Mouse (Mus musculus): ENCODE results near the gene Ctps. TPM values are rescaled to one million over a fixed set of nuclear protein-coding genes. Genes with fewer than 3 reads are reported as not detected.

Ctps gene
- total and polyA plus RNA-seq, 3 experiments: 12.5 to 31.1 (median 30.0) TPM

DNA sequence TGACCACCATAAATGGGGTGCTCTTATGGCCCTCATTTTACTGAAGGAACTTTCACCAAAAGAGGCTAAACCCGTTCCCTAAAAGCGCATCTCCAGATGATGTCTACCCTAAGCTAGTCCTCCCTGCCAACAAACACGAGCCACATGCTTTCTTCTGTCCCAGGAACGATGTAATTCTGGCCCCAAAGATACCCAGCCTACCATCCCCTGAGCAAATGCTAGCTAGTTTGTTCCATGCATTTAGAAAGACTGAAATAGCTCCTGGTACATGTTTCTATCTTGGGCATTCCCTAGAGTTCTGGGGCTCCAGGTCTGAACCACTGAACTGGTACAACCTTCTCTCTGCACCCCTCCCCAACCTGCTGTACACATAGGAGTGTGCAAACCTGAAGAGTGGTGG is 20.9 kb upstream of the Ctps start:
- no peak overlapping the region for H3K4me3 ChIP-seq
- H3K79me2 ChIP-seq (replicated peaks; ENCODE audit: control insufficient read depth, insufficient read depth, low read length): no peaks in the 10 kb centered on the region
- H3K27me3 ChIP-seq (ENCODE audit: control insufficient read depth, insufficient read depth, low read length): no peaks in the 10 kb centered on the region
- 75% methylated on average over 4 of the region's 4 CpGs for WGBS
- H3K36me3 ChIP-seq (ENCODE audit: control insufficient read depth, insufficient read depth, low read length): no peaks in the 10 kb centered on the region
- H3K27ac ChIP-seq: no peak overlapping the region
- no peak overlapping the region for H3K9ac ChIP-seq (ENCODE audit: low read depth, low read length)
- no peak for DNase-seq
- TF ChIP-seq EP300 (IDR thresholded peaks at IDR 0.05; ENCODE audit: insufficient read depth, low read depth, low read length): no peak
- TF ChIP-seq CTCF (IDR thresholded peaks at IDR 0.05): no peak
- TF ChIP-seq POLR2A (IDR thresholded peaks at IDR 0.05; ENCODE audit: insufficient read depth, low read depth, low read length): no peak
- intact Hi-C loops (cut with DNase I): loop anchor here (5.0 kb wide), 1 partner anchor 76 kb away; the partner anchor contains the start of gene Cited4
- 0 out of 2 replicates have a peak, but pooled peaks cover 1% of the 10 kb centered on the region for H3K4me1 ChIP-seq (ENCODE audit: control insufficient read depth, insufficient read depth, low read length)

DNA sequence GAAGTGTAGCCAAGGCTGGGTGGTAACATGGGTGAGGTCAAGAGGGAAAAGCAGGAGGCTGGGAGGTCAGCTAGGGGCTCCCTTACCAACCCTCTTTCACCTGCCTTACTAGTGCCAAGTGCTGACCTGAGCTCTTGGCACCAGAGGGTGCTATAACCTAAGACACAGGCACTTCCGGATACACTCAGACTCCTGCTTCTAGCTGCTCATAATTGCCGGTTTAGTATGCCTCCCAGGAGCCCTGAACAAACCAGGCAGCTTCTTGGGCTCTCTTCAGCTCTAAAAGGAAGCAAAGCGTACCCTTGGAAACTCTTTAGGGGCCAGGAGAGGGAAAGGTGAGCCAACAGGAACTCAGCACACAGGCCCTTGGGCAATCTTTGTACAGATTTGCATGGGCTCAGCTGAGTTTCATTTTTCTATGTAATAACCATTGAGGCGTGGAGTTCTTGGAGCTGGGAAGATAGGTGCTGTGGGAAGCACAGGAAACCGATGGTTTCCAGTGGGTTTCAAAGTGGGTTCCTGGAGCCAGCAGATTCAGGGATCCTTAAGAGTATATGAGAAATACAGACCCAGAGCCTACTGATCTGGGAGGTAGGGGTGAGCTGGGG is 19.8 kb upstream of the Ctps start:
- Histone ChIP-seq H3K27ac (no peak overlapping the region), H3K27me3 (ENCODE audit: control insufficient read depth, insufficient read depth, low read length) (no peaks in the 10 kb centered on the region), H3K36me3 (ENCODE audit: control insufficient read depth, insufficient read depth, low read length) (no peaks in the 10 kb centered on the region), H3K79me2 (replicated peaks; ENCODE audit: control insufficient read depth, insufficient read depth, low read length) (no peaks in the 10 kb centered on the region), H3K4me3 (no peak overlapping the region), H3K4me1 (ENCODE audit: control insufficient read depth, insufficient read depth, low read length) (0 out of 2 replicates have a peak, but pooled peaks cover 1% of the 10 kb centered on the region), H3K9ac (ENCODE audit: low read depth, low read length) (no peak overlapping the region)
- WGBS: 28% methylated on average over 5 of the region's 5 CpGs
- intact Hi-C loops (cut with DNase I): loop anchor here (1.0 to 5.0 kb wide), 4 partner anchors 77 to 297 kb away; partner anchors contain the start of gene Cited4
- DNase-seq: peak; percentile 53 to 59
- TF ChIP-seq EP300 (IDR thresholded peaks at IDR 0.05; ENCODE audit: insufficient read depth, low read depth, low read length) (peak; percentile 93), POLR2A (IDR thresholded peaks at IDR 0.05; ENCODE audit: insufficient read depth, low read depth, low read length) (no peak), CTCF (IDR thresholded peaks at IDR 0.05) (peak; percentile 97)

DNA sequence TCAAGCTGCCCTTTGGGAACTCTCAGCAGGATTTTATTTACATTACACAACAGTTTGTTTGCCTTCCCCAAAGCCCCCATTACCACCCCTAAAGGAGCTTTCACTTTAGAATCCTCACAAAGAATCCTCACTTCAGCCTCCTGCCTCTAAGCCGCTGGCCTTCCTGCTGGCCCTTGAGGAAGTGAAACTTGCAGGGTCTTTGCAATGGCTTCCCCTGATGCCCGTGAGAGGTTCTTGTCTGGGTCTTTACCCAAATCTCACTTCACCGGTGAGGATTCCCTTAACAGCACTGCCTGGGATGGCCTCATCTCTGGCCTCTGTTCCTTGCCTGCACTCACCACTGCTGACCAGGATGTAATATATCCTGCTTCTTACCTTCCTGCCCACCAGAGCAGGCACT is 19.0 kb upstream of the Ctps start:
- H3K9ac ChIP-seq (ENCODE audit: low read depth, low read length): no peak overlapping the region
- no peak overlapping the region for H3K27ac ChIP-seq
- H3K4me3 ChIP-seq: no peak overlapping the region
- intact Hi-C loops (cut with DNase I): loop anchor here (1.0 to 5.0 kb wide), 3 partner anchors 93 to 298 kb away; no protein-coding TSS in a partner anchor
- no peaks in the 10 kb centered on the region for H3K79me2 ChIP-seq (replicated peaks; ENCODE audit: control insufficient read depth, insufficient read depth, low read length)
- 36% methylated on average over 3 of the region's 3 CpGs for WGBS
- H3K4me1 ChIP-seq (ENCODE audit: control insufficient read depth, insufficient read depth, low read length): 0 out of 2 replicates have a peak, but pooled peaks cover 1% of the 10 kb centered on the region
- H3K27me3 ChIP-seq (ENCODE audit: control insufficient read depth, insufficient read depth, low read length): no peaks in the 10 kb centered on the region
- TF ChIP-seq CTCF (IDR thresholded peaks at IDR 0.05) (no peak), EP300 (IDR thresholded peaks at IDR 0.05; ENCODE audit: insufficient read depth, low read depth, low read length) (no peak), POLR2A (IDR thresholded peaks at IDR 0.05; ENCODE audit: insufficient read depth, low read depth, low read length) (no peak)
- H3K36me3 ChIP-seq (ENCODE audit: control insufficient read depth, insufficient read depth, low read length): no peaks in the 10 kb centered on the region
- no peak for DNase-seq

DNA sequence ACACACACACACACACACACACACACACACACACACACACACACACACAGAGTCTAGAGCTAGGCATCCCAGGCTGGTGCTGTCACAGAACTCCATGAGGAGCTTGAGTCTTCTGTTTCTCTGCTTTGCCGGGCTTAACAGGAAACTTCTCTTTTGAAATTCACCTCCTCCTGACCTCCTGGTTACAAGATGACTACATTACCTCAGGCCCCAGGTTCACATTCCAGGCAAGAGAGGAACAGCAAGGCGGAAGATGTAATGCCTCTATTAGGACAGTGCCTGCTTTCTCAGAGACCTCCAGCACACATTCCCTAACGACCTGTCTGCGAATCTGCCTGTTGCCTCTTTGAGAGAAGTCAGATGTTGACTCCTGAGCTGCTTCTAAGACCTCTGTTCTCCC is 18.4 kb upstream of the Ctps start, which contains the start of gene Gm8439:
Gm8439 (plus strand) TSS at position 301 of the 400 bp plus-strand sequence.
- DNase-seq: no peak
- no peaks in the 10 kb centered on the region for H3K79me2 ChIP-seq (replicated peaks; ENCODE audit: control insufficient read depth, insufficient read depth, low read length)
- no peak within 1 kb of the TSS for H3K27ac ChIP-seq
- intact Hi-C loops (cut with DNase I): loop anchor here (5.0 kb wide), 1 partner anchor 299 kb away; no protein-coding TSS in a partner anchor
- H3K27me3 ChIP-seq (ENCODE audit: control insufficient read depth, insufficient read depth, low read length): no peaks in the 10 kb centered on the region
- no peaks in the 10 kb centered on the region for H3K36me3 ChIP-seq (ENCODE audit: control insufficient read depth, insufficient read depth, low read length)
- H3K4me1 ChIP-seq (ENCODE audit: control insufficient read depth, insufficient read depth, low read length): 0 out of 2 replicates have a peak, but pooled peaks cover 1% of the 10 kb centered on the region
- 44% methylated on average over 4 of the region's 4 CpGs for WGBS
- no peak for TF ChIP-seq EP300 (IDR thresholded peaks at IDR 0.05; ENCODE audit: insufficient read depth, low read depth, low read length)
- TF ChIP-seq CTCF (IDR thresholded peaks at IDR 0.05): no peak
- no peak for TF ChIP-seq POLR2A (IDR thresholded peaks at IDR 0.05; ENCODE audit: insufficient read depth, low read depth, low read length)
- no peak within 1 kb of the TSS for H3K9ac ChIP-seq (ENCODE audit: low read depth, low read length)
- no peak within 1 kb of the TSS for H3K4me3 ChIP-seq

DNA sequence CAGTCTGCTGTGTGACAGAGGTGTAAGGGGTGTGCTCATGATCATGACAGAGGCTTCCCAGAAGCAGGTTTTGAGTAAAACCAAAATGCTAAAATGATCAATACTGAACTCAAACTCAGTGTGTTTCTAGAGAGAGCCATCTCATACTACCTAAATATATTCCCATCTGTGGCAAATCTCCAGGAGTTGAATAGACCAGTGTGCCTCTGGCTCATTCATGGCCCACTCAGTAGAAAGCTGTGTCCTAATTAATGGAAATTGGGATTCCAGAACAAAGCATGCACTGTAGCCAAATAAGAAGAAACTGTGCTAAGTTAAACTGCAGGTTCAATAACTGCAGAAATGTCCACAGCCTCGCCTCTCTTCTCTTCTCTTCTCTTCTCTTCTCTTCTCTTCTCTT is 16.9 kb upstream of the Ctps start:
- Histone ChIP-seq H3K4me1 (ENCODE audit: control insufficient read depth, insufficient read depth, low read length) (0 out of 2 replicates have a peak, but pooled peaks cover 1% of the 10 kb centered on the region), H3K4me3 (no peak overlapping the region), H3K36me3 (ENCODE audit: control insufficient read depth, insufficient read depth, low read length) (no peaks in the 10 kb centered on the region), H3K27me3 (ENCODE audit: control insufficient read depth, insufficient read depth, low read length) (no peaks in the 10 kb centered on the region), H3K9ac (ENCODE audit: low read depth, low read length) (no peak overlapping the region), H3K79me2 (replicated peaks; ENCODE audit: control insufficient read depth, insufficient read depth, low read length) (no peaks in the 10 kb centered on the region), H3K27ac (no peak overlapping the region)
- intact Hi-C loops (cut with DNase I): loop anchor here (5.0 kb wide), 1 partner anchor 300 kb away; no protein-coding TSS in a partner anchor
- no peak for TF ChIP-seq CTCF (IDR thresholded peaks at IDR 0.05)
- TF ChIP-seq POLR2A (IDR thresholded peaks at IDR 0.05; ENCODE audit: insufficient read depth, low read depth, low read length): no peak
- TF ChIP-seq EP300 (IDR thresholded peaks at IDR 0.05; ENCODE audit: insufficient read depth, low read depth, low read length): no peak
- DNase-seq: no peak
- WGBS: 59% methylated on average over 1 of the region's 1 CpGs

DNA sequence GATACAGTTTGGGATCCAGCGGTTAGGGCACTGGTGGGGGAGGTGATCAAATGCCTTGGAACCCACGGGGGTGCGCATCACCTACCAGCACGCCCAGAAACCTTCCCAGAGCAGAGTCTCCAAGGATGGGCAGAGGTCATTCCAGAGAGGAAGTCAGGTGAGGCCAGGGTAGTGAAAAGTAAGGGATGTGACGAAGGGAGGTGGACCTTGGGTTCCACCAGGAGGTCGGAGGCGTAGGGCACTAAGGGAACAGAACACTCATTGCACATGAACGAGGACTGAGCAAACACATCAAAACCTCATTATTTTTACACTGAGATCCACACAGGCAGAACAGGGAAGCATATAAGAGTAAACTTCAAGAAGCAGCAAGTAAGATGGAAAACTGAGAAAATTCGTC is 11.6 kb upstream of the Ctps start:
- no peak overlapping the region for H3K4me3 ChIP-seq
- intact Hi-C loops (cut with DNase I): no loop called here
- no peaks in the 10 kb centered on the region for H3K27me3 ChIP-seq (ENCODE audit: control insufficient read depth, insufficient read depth, low read length)
- no peak overlapping the region for H3K9ac ChIP-seq (ENCODE audit: low read depth, low read length)
- TF ChIP-seq EP300 (IDR thresholded peaks at IDR 0.05; ENCODE audit: insufficient read depth, low read depth, low read length): no peak
- TF ChIP-seq POLR2A (IDR thresholded peaks at IDR 0.05; ENCODE audit: insufficient read depth, low read depth, low read length): no peak
- TF ChIP-seq CTCF (IDR thresholded peaks at IDR 0.05): no peak
- H3K79me2 ChIP-seq (replicated peaks; ENCODE audit: control insufficient read depth, insufficient read depth, low read length): no peaks in the 10 kb centered on the region
- DNase-seq: no peak
- WGBS: 82% methylated on average over 9 of the region's 9 CpGs
- H3K4me1 ChIP-seq (ENCODE audit: control insufficient read depth, insufficient read depth, low read length): no peaks in the 10 kb centered on the region
- no peaks in the 10 kb centered on the region for H3K36me3 ChIP-seq (ENCODE audit: control insufficient read depth, insufficient read depth, low read length)
- no peak overlapping the region for H3K27ac ChIP-seq

All from heart, adult 2 months (tissue).